Mouse (Mus musculus): ENCODE results near the gene 2310057M21Rik. TPM values are rescaled to one million over a fixed set of nuclear protein-coding genes. Genes with fewer than 3 reads are reported as not detected.
"Not testable (repeated sequence)": the region's sequence is repeated elsewhere in the genome, so short reads cannot be mapped to it uniquely, and the experiment has no call there.

2310057M21Rik gene
- 19.2 and 19.6 TPM in 2 replicates for polyA plus RNA-seq (2016; fragmentation: Nextera tagmentation; extraction: Ambion mirVana)

- Histone ChIP-seq H3K4me2 (replicated peaks) (peak within 1 kb of the TSS; percentile 90), H3K9ac (replicated peaks) (peak within 1 kb of the TSS; percentile 89), H3K36me3 (peaks cover 15% of the 10 kb centered on the region), H3K4me1 (peaks cover 16% of the 10 kb centered on the region), H3K4me3 (peak within 1 kb of the TSS; percentile 80), H3K27me3 (peaks cover 8% of the 10 kb centered on the region), H3K9me3 (no peaks in the 10 kb centered on the region), H3K27ac (replicated peaks) (peak within 1 kb of the TSS; percentile 88)
- under 1% methylated on average over 55 of the region's 55 CpGs for WGBS
- peak; percentile 97 for ATAC-seq (ENCODE audit: low FRiP score, low read depth)
These were observed at the start of gene 2310057M21Rik for GRCm38 (mm10) chr7:131362615-131363300. TSS of gene 2310057M21Rik (minus strand) at chr7:131362759.

- no peak for ATAC-seq (ENCODE audit: low FRiP score, low read depth)
- Histone ChIP-seq H3K4me2 (replicated peaks) (no peak overlapping the region), H3K4me1 (peaks cover 17% of the 10 kb centered on the region), H3K36me3 (no peaks in the 10 kb centered on the region), H3K27ac (replicated peaks) (no peak overlapping the region), H3K9me3 (no peaks in the 10 kb centered on the region), H3K9ac (replicated peaks) (no peak overlapping the region), H3K4me3 (no peak overlapping the region), H3K27me3 (no peaks in the 10 kb centered on the region)
- WGBS = 76% methylated on average over 2 of the region's 2 CpGs
These were observed 49.3 kb upstream of the 2310057M21Rik start for GRCm38 (mm10) chr7:131411941-131412270.

GRCm38 (mm10) chr7:131411221-131411940 is 48.8 kb upstream of the 2310057M21Rik start:
- Histone ChIP-seq H3K4me2 (replicated peaks) (peak overlapping the region; percentile 76), H3K36me3 (no peaks in the 10 kb centered on the region), H3K4me1 (peaks cover 17% of the 10 kb centered on the region), H3K4me3 (peak overlapping the region; percentile 98), H3K27ac (replicated peaks) (no peak overlapping the region), H3K9me3 (no peaks in the 10 kb centered on the region), H3K27me3 (no peaks in the 10 kb centered on the region), H3K9ac (replicated peaks) (peak overlapping the region; percentile 37)
- no peak for ATAC-seq (ENCODE audit: low FRiP score, low read depth)
- WGBS = 69% methylated on average over 10 of the region's 10 CpGs

GRCm38 (mm10) chr7:131410416-131411058 is 48.0 kb upstream of the 2310057M21Rik start, which contains the start of the genes Ikzf5 and Acadsb:
TSS of gene Ikzf5 (minus strand) at chr7:131410521.
TSS of gene Acadsb (plus strand) at chr7:131410601.
- Histone ChIP-seq H3K9me3 (no peaks in the 10 kb centered on the region), H3K4me1 (peaks cover 17% of the 10 kb centered on the region), H3K27me3 (no peaks in the 10 kb centered on the region), H3K9ac (replicated peaks) (peak within 1 kb of the TSS; percentile 86), H3K36me3 (no peaks in the 10 kb centered on the region), H3K27ac (replicated peaks) (peak within 1 kb of the TSS; percentile 75), H3K4me2 (replicated peaks) (peak within 1 kb of the TSS; percentile 76), H3K4me3 (peak within 1 kb of the TSS; percentile 98)
- WGBS = under 1% methylated on average over 42 of the region's 42 CpGs
- ATAC-seq (ENCODE audit: low FRiP score, low read depth) = peak; percentile 97

- Histone ChIP-seq H3K9me3 (no peaks in the 10 kb centered on the region), H3K4me3 (peak overlapping the region; percentile 98), H3K4me1 (peaks cover 17% of the 10 kb centered on the region), H3K27ac (replicated peaks) (peak overlapping the region; percentile 75), H3K36me3 (no peaks in the 10 kb centered on the region), H3K4me2 (replicated peaks) (peak overlapping the region; percentile 76), H3K27me3 (no peaks in the 10 kb centered on the region), H3K9ac (replicated peaks) (peak overlapping the region; percentile 86)
- under 1% methylated on average over 38 of the region's 38 CpGs for WGBS
- peak; percentile 72 for ATAC-seq (ENCODE audit: low FRiP score, low read depth)
These were observed 47.4 kb upstream of the 2310057M21Rik start for GRCm38 (mm10) chr7:131409988-131410385.

- Histone ChIP-seq H3K27ac (replicated peaks) (0 out of 2 replicates have a peak overlapping the region, but pooled peaks have one; percentile 75), H3K9me3 (no peaks in the 10 kb centered on the region), H3K4me2 (replicated peaks) (peak overlapping the region; percentile 76), H3K4me1 (peaks cover 17% of the 10 kb centered on the region), H3K4me3 (peak overlapping the region; percentile 98), H3K9ac (replicated peaks) (peak overlapping the region; percentile 86), H3K36me3 (no peaks in the 10 kb centered on the region), H3K27me3 (no peaks in the 10 kb centered on the region)
- 8% methylated on average over 16 of the region's 16 CpGs for WGBS
- ATAC-seq (ENCODE audit: low FRiP score, low read depth) = 0 out of 2 replicates have a peak, but pooled peaks have one; percentile 16
These were observed 46.9 kb upstream of the 2310057M21Rik start for GRCm38 (mm10) chr7:131409321-131409987.

- H3K27ac ChIP-seq (replicated peaks); H3K27me3 ChIP-seq; H3K9ac ChIP-seq (replicated peaks); H3K4me3 ChIP-seq; H3K4me2 ChIP-seq (replicated peaks); H3K4me1 ChIP-seq; ATAC-seq (ENCODE audit: low FRiP score, low read depth); H3K9me3 ChIP-seq: not testable (repeated sequence)
- peaks cover 42% of the 10 kb centered on the region for H3K36me3 ChIP-seq
- WGBS = 90% methylated on average over 7 of the region's 7 CpGs
These were observed 29.2 kb upstream of the 2310057M21Rik start for GRCm38 (mm10) chr7:131391761-131392160.

GRCm38 (mm10) chr7:131371880-131372651 is 9.5 kb upstream of the 2310057M21Rik start:
- Histone ChIP-seq H3K9ac (replicated peaks) (peak overlapping the region; percentile 83), H3K36me3 (no peaks in the 10 kb centered on the region), H3K27ac (replicated peaks) (no peak overlapping the region), H3K4me3 (peak overlapping the region; percentile 67), H3K27me3 (no peaks in the 10 kb centered on the region), H3K4me2 (replicated peaks) (peak overlapping the region; percentile 66), H3K9me3 (no peaks in the 10 kb centered on the region), H3K4me1 (peaks cover 6% of the 10 kb centered on the region; the same call in 1 of the 2 replicates)
- no peak for ATAC-seq (ENCODE audit: low FRiP score, low read depth)
- 75% methylated on average over 9 of the region's 9 CpGs for WGBS

- peaks cover 6% of the 10 kb centered on the region; the same call in 1 of the 2 replicates for H3K4me1 ChIP-seq
- peak overlapping the region; percentile 66 for H3K4me2 ChIP-seq (replicated peaks)
- H3K9ac ChIP-seq (replicated peaks) = peak overlapping the region; percentile 83
- no peaks in the 10 kb centered on the region for H3K27me3 ChIP-seq
- 8% methylated on average over 9 of the region's 9 CpGs for WGBS
- no peaks in the 10 kb centered on the region for H3K36me3 ChIP-seq
- H3K9me3 ChIP-seq = no peaks in the 10 kb centered on the region
- H3K27ac ChIP-seq (replicated peaks) = peak overlapping the region; percentile 90
- peak overlapping the region; percentile 67 for H3K4me3 ChIP-seq
- ATAC-seq (ENCODE audit: low FRiP score, low read depth) = no peak; the same call in 1 of the 2 replicates
These were observed 8.9 kb upstream of the 2310057M21Rik start for GRCm38 (mm10) chr7:131371470-131371860.

- H3K36me3 ChIP-seq = no peaks in the 10 kb centered on the region
- no peaks in the 10 kb centered on the region for H3K27me3 ChIP-seq
These were observed 8.3 kb upstream of the 2310057M21Rik start, which contains the start of gene Pstk for GRCm38 (mm10) chr7:131370648-131371469. TSS of gene Pstk (plus strand) at chr7:131371141.

More at GRCm38 (mm10) chr7:131370648-131371469, 8.3 kb upstream of the 2310057M21Rik start, which contains the start of gene Pstk:
- Histone ChIP-seq H3K4me1 (peaks cover 6% of the 10 kb centered on the region; the same call in 1 of the 2 replicates), H3K4me2 (replicated peaks) (peak within 1 kb of the TSS; percentile 66), H3K27ac (replicated peaks) (peak within 1 kb of the TSS; percentile 90), H3K9ac (replicated peaks) (peak within 1 kb of the TSS; percentile 83), H3K9me3 (no peaks in the 10 kb centered on the region), H3K4me3 (peak within 1 kb of the TSS; percentile 67)
- WGBS = 5% methylated on average over 45 of the region's 47 CpGs
- ATAC-seq (ENCODE audit: low FRiP score, low read depth) = peak; percentile 96
